In genomic region chr1:182124506-182124905, GRCm38 (mm10) we compare ENCODE assay signal across 8 mouse cellular contexts. TPM values are rescaled to one million over a fixed set of nuclear protein-coding genes. Genes with fewer than 3 reads are reported as not detected.
DNase-seq lines count a peak whose midpoint lies in the region; ATAC-seq and TF ChIP-seq lines count a peak whose summit lies in the region.

TSS of gene Srp9 (plus strand) at chr1:182124737.

- peak within 1 kb of the TSS; percentile 81 for H3K9ac ChIP-seq in kidney, embryonic 15.5 days

- H3K4me1 ChIP-seq in bone marrow macrophage, adult 2 months (ENCODE audit: control insufficient read depth, insufficient read depth, low read length) = peaks cover 4% of the 10 kb centered on the region; the same call in 1 of the 2 replicates
- H3K4me1 ChIP-seq in embryonic fibroblast, embryonic 13.5 days (ENCODE audit: control insufficient read depth, insufficient read depth, low read length) = 0 out of 2 replicates have a peak, but pooled peaks cover 5% of the 10 kb centered on the region
- peaks cover 16% of the 10 kb centered on the region for H3K4me1 ChIP-seq in heart, embryonic 10.5 days
- peaks cover 19% of the 10 kb centered on the region for H3K4me1 ChIP-seq in kidney, embryonic 15.5 days

- H3K27ac ChIP-seq in bone marrow macrophage, adult 2 months (ENCODE audit: insufficient read depth, low read depth, low read length) = peak within 1 kb of the TSS; percentile 42
- H3K27ac ChIP-seq in embryonic fibroblast, embryonic 13.5 days (ENCODE audit: insufficient read depth, low read length) = 0 out of 2 replicates have a peak within 1 kb of the TSS, but pooled peaks have one; percentile 0
- H3K27ac ChIP-seq in heart, embryonic 10.5 days = peak within 1 kb of the TSS; percentile 84
- peak within 1 kb of the TSS; percentile 93 for H3K27ac ChIP-seq in kidney, embryonic 15.5 days

- H3K4me3 ChIP-seq in bone marrow macrophage, adult 2 months (ENCODE audit: insufficient read depth, low read length) = peak within 1 kb of the TSS; percentile 85
- H3K4me3 ChIP-seq in embryonic fibroblast, embryonic 13.5 days (ENCODE audit: insufficient read depth, low read length) = peak within 1 kb of the TSS; percentile 73
- H3K4me3 ChIP-seq in heart, embryonic 10.5 days = peak within 1 kb of the TSS; percentile 72
- H3K4me3 ChIP-seq in kidney, embryonic 15.5 days (replicated peaks) = peak within 1 kb of the TSS; percentile 84

- ATAC-seq in kidney, embryonic 15.5 days (replicated peaks; ENCODE audit: low FRiP score) = peak; percentile 99
- peak; percentile 93 for ATAC-seq in monocyte, adult 5-6 weeks (replicated peaks; ENCODE audit: insufficient number of reproducible peaks, low FRiP score, low TSS enrichment, poor library complexity, severe bottlenecking)

- H3K36me3 ChIP-seq in heart, embryonic 10.5 days = peaks cover 21% of the 10 kb centered on the region
- peaks cover 25% of the 10 kb centered on the region for H3K36me3 ChIP-seq in kidney, embryonic 15.5 days

- no peaks in the 10 kb centered on the region for H3K27me3 ChIP-seq in heart, embryonic 10.5 days (ENCODE audit: insufficient read depth, poor library complexity, severe bottlenecking)
- H3K27me3 ChIP-seq in kidney, embryonic 15.5 days = no peaks in the 10 kb centered on the region

- WGBS in heart, embryonic 10.5 days = under 1% methylated on average over 36 of the region's 37 CpGs
- WGBS in kidney, embryonic 15.5 days = 2% methylated on average over 37 of the region's 37 CpGs

- H3K4me2 ChIP-seq in kidney, embryonic 15.5 days = peak within 1 kb of the TSS; percentile 65

- no peaks in the 10 kb centered on the region for H3K9me3 ChIP-seq in heart, embryonic 10.5 days
- no peaks in the 10 kb centered on the region for H3K9me3 ChIP-seq in kidney, embryonic 15.5 days (replicated peaks)

- peak; percentile 98 for DNase-seq in A20 (ENCODE audit: low read depth, low spot score)
- DNase-seq in heart, embryonic 10.5 days (ENCODE audit: low spot score) = peak; percentile 97
- DNase-seq in liver = peak; percentile 99
- DNase-seq in spleen, postnatal 4 days (ENCODE audit: low spot score in 2 of 2) = peak; percentile 98 to 99

- TF ChIP-seq POLR2A in bone marrow macrophage, adult 2 months (IDR thresholded peaks at IDR 0.05; ENCODE audit: borderline replicate concordance, low read depth, low read length) = no peak
- TF ChIP-seq POLR2A in embryonic fibroblast, embryonic 13.5 days (IDR thresholded peaks at IDR 0.05; ENCODE audit: low read depth, low read length) = peak; percentile 71

- peak; percentile 56 for TF ChIP-seq CTCF in bone marrow macrophage, adult 2 months (IDR thresholded peaks at IDR 0.05; ENCODE audit: low read depth, low read length)
- peak; percentile 89 for TF ChIP-seq CTCF in embryonic fibroblast, embryonic 13.5 days (IDR thresholded peaks at IDR 0.05; ENCODE audit: borderline replicate concordance, insufficient read depth, low read length)

RNA-seq across cellular contexts. Expression of gene Srp9, which starts in this region (rescaled TPM):
- polyA plus RNA-seq in bone marrow macrophage, adult 2 months (2012; ENCODE audit: insufficient read depth, insufficient read length, missing spikeins) = 81.0 and 100 TPM in 2 replicates
- 86.9 and 91.6 TPM in 2 replicates for polyA plus RNA-seq in embryonic fibroblast, embryonic 13.5 days (2011; ENCODE audit: insufficient read length, low read depth, missing spikeins)
- polyA plus RNA-seq in heart, embryonic 10.5 days (2016; fragmentation: Nextera tagmentation; extraction: Ambion mirVana) = 121 and 128 TPM in 2 replicates
- 151 and 159 TPM in 2 replicates for polyA plus RNA-seq in kidney, embryonic 15.5 days (2015; fragmentation: Nextera tagmentation; extraction: Ambion mirVana)
- total RNA-seq in monocyte, adult 5-6 weeks (2017) = 122 to 171 TPM (median 147 TPM) in 3 replicates

Comparison
In these comparisons a context has a peak if more than half of its experiments do, and no peak if none do; other contexts are left out.
1. Peak in every context shown above with its lines: DNase-seq, ATAC-seq, H3K4me3 ChIP-seq and H3K27ac ChIP-seq.
2. H3K27ac ChIP-seq: peak in every context shown above with its lines; median percentile 93 in kidney, embryonic 15.5 days; 84 in heart, embryonic 10.5 days; 42 in bone marrow macrophage, adult 2 months; 0 in embryonic fibroblast, embryonic 13.5 days.